Mouse (Mus musculus) embryonic fibroblast, embryonic 13.5 days (primary cell): ENCODE measurements around the gene Polr3g.

Experiments
- CTCF ChIP-seq: IDR thresholded peaks from 2 replicates; pipeline ENCODE4 v1.5.1; 2011; ENCODE audit warnings: mild to moderate bottlenecking, control low read depth, low read length, moderate library complexity, borderline replicate concordance; ENCODE audit not compliant: insufficient read depth
- POLR2A ChIP-seq: IDR thresholded peaks from 2 replicates; pipeline ENCODE4 v1.6.1; 2011; ENCODE audit warnings: low read depth, mild to moderate bottlenecking, control low read depth, low read length, moderate library complexity

GRCm38 (mm10) chr13:81667713-81668112 is 43.1 kb downstream of the Polr3g start:
- no peak for TF ChIP-seq POLR2A
- TF ChIP-seq CTCF = no peak
